Mouse (Mus musculus) limb, embryonic 12.5 days (tissue): ENCODE data around the gene Mrpl27. TPM values are rescaled to one million over a fixed set of nuclear protein-coding genes. Genes with fewer than 3 reads are reported as not detected.

Experiments
- ATAC-seq: fragments of 200-750 bp; cut with Nextera tagmentation; 2 replicates; pipeline ENCODE4 v1.8.0; 2017; ENCODE audit warnings: low read depth, moderate TSS enrichment; ENCODE audit not compliant: insufficient number of reproducible peaks, insufficient read depth, low FRiP score, low TSS enrichment
- H3K27ac ChIP-seq: fragments of 300-500 bp; sonication (generic); 2 replicates; pipeline ENCODE4 v1.5.1; 2016; ENCODE audit warnings: mild to moderate bottlenecking, moderate library complexity
- H3K27me3 ChIP-seq: fragments of 300-500 bp; sonication (generic); 2 replicates; pipeline ENCODE4 v1.6.1; 2016; ENCODE audit warnings: mild to moderate bottlenecking, moderate library complexity
- H3K36me3 ChIP-seq: fragments of 300-500 bp; sonication (generic); 2 replicates; pipeline ENCODE4 v1.6.1; 2016; ENCODE audit warnings: mild to moderate bottlenecking, moderate library complexity
- H3K4me1 ChIP-seq: fragments of 300-500 bp; sonication (generic); replicated peaks from 2 replicates; pipeline ENCODE4 v1.6.1; 2016
- H3K4me2 ChIP-seq: fragments of 300-500 bp; sonication (generic); 2 replicates; pipeline ENCODE4 v1.6.1; 2016; ENCODE audit warnings: mild to moderate bottlenecking, moderate library complexity
- H3K4me3 ChIP-seq: fragments of 300-500 bp; sonication (generic); replicated peaks from 2 replicates; pipeline ENCODE4 v1.5.1; 2016; ENCODE audit warnings: mild to moderate bottlenecking
- H3K9ac ChIP-seq: fragments of 300-500 bp; sonication (generic); replicated peaks from 2 replicates; pipeline ENCODE4 v1.6.1; 2016; ENCODE audit warnings: mild to moderate bottlenecking, moderate library complexity
- H3K9me3 ChIP-seq: fragments of 300-500 bp; sonication (generic); 2 replicates; pipeline ENCODE4 v1.6.1; 2016; ENCODE audit warnings: mild to moderate bottlenecking, moderate library complexity
- WGBS: fragments of 180-500 bp; shearing (Covaris S2); methylation state at CpG from one replicate; pipeline ENCODE4 v1.1.7; 2016; 5-methylcytosine and 5-hydroxymethylcytosine counted together
- polyA plus RNA-seq: library from polyadenylated mRNA; unstranded; fragments of >200 nt; fragmentation: Nextera tagmentation; extraction: Ambion mirVana; gene quantifications from 2 replicates; pipeline ENCODE4 v1.2.1, GENCODE M21; 2016

Mrpl27 gene
- polyA plus RNA-seq: 144 and 148 TPM in 2 replicates

DNA sequence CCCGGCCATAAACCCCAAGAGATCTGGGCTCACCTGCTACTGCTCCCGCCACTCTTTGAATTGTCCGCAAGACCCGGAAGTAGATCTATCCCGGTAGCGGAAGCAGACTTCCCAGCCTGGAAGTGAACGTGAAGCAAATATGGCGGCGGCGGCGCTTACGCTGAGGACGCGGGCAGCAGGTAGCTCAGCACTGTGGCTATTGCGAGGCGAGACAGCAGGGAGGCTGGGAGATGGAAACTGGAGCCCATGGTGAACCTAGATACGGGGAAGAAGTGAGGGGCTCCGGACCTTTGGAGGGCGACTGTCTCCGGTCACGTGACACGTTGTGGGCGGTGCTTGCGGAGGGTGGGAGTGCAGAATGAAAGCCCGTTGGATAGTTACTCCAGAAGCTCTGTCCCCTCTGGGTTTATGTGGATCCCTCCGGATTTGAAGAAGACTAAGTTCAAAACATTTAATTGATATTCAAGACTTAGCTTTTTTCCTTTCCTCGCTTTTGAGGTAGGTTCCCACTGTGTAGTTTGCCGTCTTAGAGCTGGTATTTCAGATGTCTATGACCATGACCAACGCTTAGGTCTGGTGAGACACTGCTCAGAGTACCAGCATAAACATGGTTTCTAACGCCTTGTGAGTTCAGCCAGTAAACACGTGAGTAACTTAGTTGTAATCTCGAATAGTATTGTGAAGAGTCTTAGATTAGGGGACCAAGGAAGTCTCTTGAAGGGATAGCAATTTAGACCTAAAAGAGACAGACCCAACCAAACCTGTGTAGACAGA lies at the start of gene Mrpl27, which contains the start of gene Eme1:
Mrpl27 (plus strand) TSS at position 105 of the 774 bp plus-strand sequence.
Eme1 (minus strand) TSS at position 302 of the 774 bp plus-strand sequence.
- Histone ChIP-seq H3K9me3 (no peaks in the 10 kb centered on the region), H3K36me3 (peaks cover 55% of the 10 kb centered on the region), H3K4me3 (peak within 1 kb of the TSS; percentile 70), H3K27ac (peak within 1 kb of the TSS; percentile 92), H3K27me3 (no peaks in the 10 kb centered on the region), H3K4me2 (peak within 1 kb of the TSS; percentile 66), H3K9ac (peak within 1 kb of the TSS; percentile 62), H3K4me1 (peaks cover 17% of the 10 kb centered on the region)
- WGBS: under 1% methylated on average over 32 of the region's 32 CpGs
- peak; percentile 75 for ATAC-seq

DNA sequence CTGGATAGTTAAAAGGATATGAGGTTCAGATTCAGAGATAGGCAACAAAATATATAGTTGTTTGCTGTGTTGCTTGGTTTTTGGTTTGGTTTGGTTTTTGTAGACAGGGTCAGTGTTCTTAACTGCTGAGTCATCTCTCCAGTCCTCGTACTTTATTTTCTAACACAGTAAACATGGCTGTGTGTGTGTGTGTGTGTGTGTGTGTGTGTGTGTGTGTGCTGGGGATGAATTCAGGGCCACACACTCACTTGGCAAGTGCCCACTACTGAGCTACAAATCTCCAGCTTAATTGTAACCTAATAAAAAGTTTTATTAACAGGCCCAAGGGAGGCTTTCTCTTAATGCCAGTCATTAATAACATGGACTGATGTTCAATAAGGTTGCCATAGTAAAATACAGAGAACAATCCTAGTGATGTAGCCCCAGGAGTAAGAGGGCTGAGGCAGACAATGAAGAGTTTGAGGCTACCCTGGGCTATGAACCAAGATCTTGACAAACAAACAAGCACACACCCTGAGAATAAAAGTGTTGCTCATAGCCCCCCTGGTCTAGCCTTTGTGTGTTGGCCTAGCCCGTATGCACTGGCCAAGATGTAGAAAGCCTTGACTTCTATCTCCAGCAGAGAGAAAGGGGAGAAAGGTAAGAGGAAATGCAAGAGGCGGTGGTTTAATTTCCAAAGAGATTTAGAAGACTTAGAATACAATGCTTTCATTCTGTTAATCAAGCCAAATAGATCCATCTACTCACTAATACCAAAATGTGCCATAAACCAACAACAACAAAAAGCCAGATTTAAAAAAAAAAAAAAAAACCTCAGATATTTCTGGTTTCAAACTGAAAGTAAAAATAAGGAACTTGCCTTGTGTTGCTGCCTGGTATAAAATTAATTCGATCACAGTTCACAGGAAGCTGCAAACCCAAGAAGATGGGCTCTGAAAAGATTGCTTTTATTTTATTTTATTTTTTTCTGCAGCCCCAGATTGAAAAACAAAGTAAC lies 42.5 kb upstream of the Mrpl27 start:
- H3K27me3 ChIP-seq: peaks cover 26% of the 10 kb centered on the region
- whole genome bisulfite sequencing: 69% methylated on average over 4 of the region's 4 CpGs
- no peaks in the 10 kb centered on the region for H3K9me3 ChIP-seq
- no peak for ATAC-seq
- H3K4me3 ChIP-seq: no peak overlapping the region
- H3K27ac ChIP-seq: no peak overlapping the region
- H3K9ac ChIP-seq: no peak overlapping the region
- no peaks in the 10 kb centered on the region for H3K36me3 ChIP-seq
- H3K4me2 ChIP-seq: no peak overlapping the region
- H3K4me1 ChIP-seq: peaks cover 9% of the 10 kb centered on the region; the same call in 1 of the 2 replicates

DNA sequence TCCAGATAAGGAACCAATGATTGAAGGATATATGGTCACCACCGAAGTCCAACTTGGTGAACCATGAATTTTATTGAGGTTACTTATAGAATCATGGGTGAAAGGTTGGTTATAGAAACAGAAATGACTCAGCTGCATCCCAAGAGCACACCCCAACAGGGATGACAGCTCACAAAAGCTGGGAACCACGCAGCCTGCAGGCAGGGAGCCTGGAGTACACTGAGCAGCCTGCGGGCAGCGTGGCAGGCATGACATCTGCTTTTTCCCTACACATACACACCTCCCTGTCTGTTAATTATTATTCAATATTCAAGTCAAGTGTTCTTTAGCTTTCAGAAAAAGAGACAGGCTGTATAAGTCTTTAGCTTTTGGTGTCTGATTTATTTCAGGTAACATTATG lies 39.0 kb upstream of the Mrpl27 start:
- Histone ChIP-seq H3K9ac (no peak overlapping the region), H3K27ac (no peak overlapping the region), H3K4me2 (no peak overlapping the region), H3K36me3 (no peaks in the 10 kb centered on the region), H3K4me1 (peaks cover 9% of the 10 kb centered on the region; the same call in 1 of the 2 replicates), H3K27me3 (peaks cover 25% of the 10 kb centered on the region), H3K9me3 (peaks cover 4% of the 10 kb centered on the region; the same call in 1 of the 2 replicates), H3K4me3 (no peak overlapping the region)
- WGBS: 87% methylated on average over 4 of the region's 4 CpGs
- no peak for ATAC-seq

DNA sequence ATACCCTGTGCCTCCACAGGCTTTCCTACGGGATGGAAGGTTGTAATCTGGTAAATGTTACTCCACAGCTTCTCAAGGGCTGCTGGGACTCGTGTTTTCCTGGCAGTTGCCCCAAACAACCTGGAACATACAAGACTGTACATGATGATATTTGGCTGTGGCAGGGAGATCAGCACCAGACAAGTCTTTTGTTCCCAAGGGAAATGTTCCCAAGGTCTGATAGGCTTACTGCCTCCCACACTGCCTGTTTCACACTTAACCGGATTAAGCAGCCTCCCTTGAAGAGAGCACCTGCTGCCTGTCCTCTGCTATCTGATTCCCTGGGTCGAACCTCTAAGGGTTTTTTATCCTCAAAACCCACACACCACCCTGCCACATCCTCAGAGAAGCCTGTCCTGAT lies 38.1 kb upstream of the Mrpl27 start:
- Histone ChIP-seq H3K27ac (no peak overlapping the region), H3K9ac (no peak overlapping the region), H3K4me3 (no peak overlapping the region), H3K9me3 (peaks cover 4% of the 10 kb centered on the region; the same call in 1 of the 2 replicates), H3K36me3 (no peaks in the 10 kb centered on the region), H3K4me1 (peaks cover 7% of the 10 kb centered on the region; the same call in 1 of the 2 replicates), H3K4me2 (no peak overlapping the region), H3K27me3 (peaks cover 25% of the 10 kb centered on the region)
- ATAC-seq: no peak
- WGBS: 40% methylated on average over 4 of the region's 4 CpGs

DNA sequence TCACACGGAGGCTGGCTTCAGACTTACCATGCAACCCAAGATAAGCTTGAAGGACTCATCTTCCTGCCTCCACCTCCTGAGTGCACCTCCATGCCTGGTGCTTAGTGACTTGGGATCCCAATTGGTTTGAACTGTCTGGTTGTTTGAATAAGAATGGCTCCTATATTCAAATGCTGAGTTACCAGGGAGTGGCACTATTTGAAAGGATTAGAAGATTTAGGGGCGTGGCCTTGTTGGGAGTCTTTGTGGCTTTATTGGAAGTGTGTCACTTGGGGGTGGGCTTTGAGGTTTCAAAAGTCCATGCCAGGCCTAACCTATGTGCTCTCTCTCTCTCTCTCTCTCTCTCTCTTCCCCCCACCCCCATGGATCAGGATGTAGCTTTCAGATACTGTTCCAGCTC lies 35.9 kb upstream of the Mrpl27 start:
- Histone ChIP-seq H3K4me3 (no peak overlapping the region), H3K4me1 (no peaks in the 10 kb centered on the region), H3K9ac (no peak overlapping the region), H3K36me3 (no peaks in the 10 kb centered on the region), H3K27me3 (peaks cover 25% of the 10 kb centered on the region), H3K9me3 (peaks cover 4% of the 10 kb centered on the region; the same call in 1 of the 2 replicates), H3K4me2 (no peak overlapping the region), H3K27ac (no peak overlapping the region)
- WGBS: 91% methylated on average over 2 of the region's 2 CpGs
- no peak for ATAC-seq

DNA sequence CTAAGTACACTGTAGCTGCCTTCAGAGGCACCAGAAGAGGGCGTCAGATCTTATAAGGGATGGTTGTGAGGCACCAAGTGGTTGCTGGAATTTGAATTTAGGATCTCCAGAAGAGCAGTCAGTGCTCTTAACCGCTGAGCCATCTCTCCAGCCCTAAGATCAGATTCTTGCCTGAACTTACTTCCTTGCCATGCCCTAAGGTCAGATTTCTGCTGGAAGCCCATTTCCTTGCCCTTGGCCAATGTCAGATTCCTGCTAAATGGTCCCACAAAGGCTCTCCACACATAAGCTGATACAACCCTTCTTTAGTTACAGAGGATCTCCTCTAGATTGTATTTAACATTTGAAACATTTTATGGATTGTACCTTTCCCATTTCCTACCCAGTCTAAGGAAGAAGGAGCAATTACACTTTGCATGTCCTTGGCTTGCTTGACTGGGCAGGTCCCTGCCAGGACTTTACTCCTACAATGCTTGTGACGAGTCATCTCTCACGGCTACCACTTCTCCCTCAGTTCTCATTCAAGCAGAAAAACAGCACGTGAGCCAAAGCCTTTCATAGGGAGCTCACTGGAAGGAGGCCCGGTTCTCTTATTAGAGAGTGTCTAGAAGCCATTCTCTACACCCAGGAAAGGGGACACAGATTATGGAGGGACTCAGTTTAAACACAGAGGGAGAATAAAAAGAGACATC lies 32.7 kb upstream of the Mrpl27 start:
- 65% methylated on average over 6 of the region's 6 CpGs for WGBS
- no peak overlapping the region for H3K4me3 ChIP-seq
- peaks cover 4% of the 10 kb centered on the region; the same call in 1 of the 2 replicates for H3K9me3 ChIP-seq
- no peak overlapping the region for H3K27ac ChIP-seq
- H3K36me3 ChIP-seq: no peaks in the 10 kb centered on the region
- no peaks in the 10 kb centered on the region for H3K4me1 ChIP-seq
- no peak for ATAC-seq
- H3K9ac ChIP-seq: no peak overlapping the region
- peaks cover 4% of the 10 kb centered on the region; the same call in 1 of the 2 replicates for H3K27me3 ChIP-seq
- H3K4me2 ChIP-seq: no peak overlapping the region

DNA sequence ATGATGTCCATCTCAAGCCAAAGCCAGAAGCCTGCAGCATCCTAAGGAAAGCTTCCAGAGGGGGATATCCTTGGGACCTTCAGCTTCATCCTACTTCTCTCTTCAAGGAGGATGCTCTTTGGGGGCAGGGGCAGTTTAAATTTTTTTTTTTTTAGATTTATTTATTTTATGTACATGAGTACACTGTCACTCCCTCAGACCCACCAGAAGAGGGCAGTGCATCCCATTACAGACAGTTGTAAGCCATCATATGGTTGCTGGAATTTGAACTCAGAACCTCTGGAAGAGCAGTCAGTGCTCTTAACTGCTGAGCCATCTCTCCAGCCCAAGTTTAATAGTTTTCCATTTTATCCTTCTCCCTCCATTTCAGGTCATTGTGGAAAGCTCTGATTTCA lies 32.1 kb upstream of the Mrpl27 start:
- H3K9me3 ChIP-seq: peaks cover 4% of the 10 kb centered on the region; the same call in 1 of the 2 replicates
- no peak overlapping the region for H3K4me3 ChIP-seq
- H3K4me1 ChIP-seq: no peaks in the 10 kb centered on the region
- no peak overlapping the region for H3K4me2 ChIP-seq
- no peaks in the 10 kb centered on the region for H3K36me3 ChIP-seq
- no peak overlapping the region for H3K27ac ChIP-seq
- no peak overlapping the region for H3K9ac ChIP-seq
- H3K27me3 ChIP-seq: no peaks in the 10 kb centered on the region; the same call in 1 of the 2 replicates
- ATAC-seq: no peak

DNA sequence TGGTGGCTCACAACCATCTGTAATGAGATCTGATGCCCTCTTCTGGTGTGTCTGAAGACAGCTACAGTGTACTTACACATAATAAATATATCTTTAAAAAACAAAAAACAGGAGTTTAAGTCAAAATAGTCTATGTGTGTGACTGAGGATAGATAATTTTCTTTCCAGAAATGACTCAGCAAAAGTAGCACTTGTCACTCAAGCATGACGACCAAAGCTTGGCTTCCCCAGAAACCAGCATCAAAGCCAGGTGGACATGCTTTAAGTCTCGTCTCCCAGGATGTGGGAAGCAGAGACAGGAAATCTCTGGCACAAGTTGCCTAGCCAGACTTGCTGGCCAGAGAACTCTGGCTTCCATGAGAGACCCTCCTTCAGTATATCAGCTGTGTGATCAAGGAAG lies 31.4 kb upstream of the Mrpl27 start:
- H3K4me3 ChIP-seq: no peak overlapping the region
- ATAC-seq: no peak
- no peaks in the 10 kb centered on the region for H3K36me3 ChIP-seq
- H3K4me1 ChIP-seq: no peaks in the 10 kb centered on the region
- peaks cover 4% of the 10 kb centered on the region; the same call in 1 of the 2 replicates for H3K9me3 ChIP-seq
- no peak overlapping the region for H3K9ac ChIP-seq
- H3K4me2 ChIP-seq: no peak overlapping the region
- 72% methylated on average over 2 of the region's 2 CpGs for WGBS
- H3K27ac ChIP-seq: no peak overlapping the region
- no peaks in the 10 kb centered on the region for H3K27me3 ChIP-seq

DNA sequence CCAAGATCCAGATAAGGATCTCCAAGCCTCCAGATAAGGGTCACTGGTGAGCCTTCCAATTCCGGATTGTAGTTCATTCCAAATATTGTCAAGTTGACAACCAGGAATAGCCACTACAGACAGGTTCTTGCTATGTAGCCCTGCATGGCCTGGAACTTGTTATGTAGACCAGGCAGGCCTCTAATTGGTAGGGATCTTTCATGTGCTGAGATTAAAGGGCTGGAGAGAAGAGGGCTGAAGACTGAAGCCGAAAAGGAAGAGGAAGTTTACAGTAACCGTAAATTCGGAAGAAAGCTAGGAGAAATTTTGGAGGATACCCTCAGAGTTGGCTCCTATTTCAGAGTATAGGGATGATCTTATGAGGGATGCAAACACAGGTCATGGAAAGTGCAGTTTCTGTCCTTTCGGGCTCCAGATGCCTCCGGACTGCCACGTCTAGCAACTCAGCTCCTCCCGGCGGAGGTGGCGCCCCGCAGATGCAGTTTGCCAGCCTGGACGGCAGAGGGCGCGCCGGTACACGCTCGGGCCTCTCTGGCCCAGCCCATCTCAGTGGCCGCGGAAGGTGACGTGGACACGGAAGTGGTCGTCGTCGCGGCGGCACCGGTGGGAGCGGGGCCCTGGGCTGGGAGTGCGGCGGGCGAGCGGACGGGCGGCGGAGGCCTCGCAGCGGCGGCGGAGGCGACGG lies 24.2 kb upstream of the Mrpl27 start, which contains the start of gene Lrrc59:
Lrrc59 (plus strand) TSS at position 569 of the 685 bp plus-strand sequence.
- Histone ChIP-seq H3K27ac (peak within 1 kb of the TSS; percentile 56), H3K4me1 (peaks cover 12% of the 10 kb centered on the region), H3K36me3 (peaks cover 28% of the 10 kb centered on the region), H3K4me2 (peak within 1 kb of the TSS; percentile 86), H3K27me3 (no peaks in the 10 kb centered on the region), H3K9ac (peak within 1 kb of the TSS; percentile 82), H3K9me3 (no peaks in the 10 kb centered on the region), H3K4me3 (peak within 1 kb of the TSS; percentile 88)
- ATAC-seq: peak; percentile 97
- whole genome bisulfite sequencing: 4% methylated on average over 41 of the region's 41 CpGs

DNA sequence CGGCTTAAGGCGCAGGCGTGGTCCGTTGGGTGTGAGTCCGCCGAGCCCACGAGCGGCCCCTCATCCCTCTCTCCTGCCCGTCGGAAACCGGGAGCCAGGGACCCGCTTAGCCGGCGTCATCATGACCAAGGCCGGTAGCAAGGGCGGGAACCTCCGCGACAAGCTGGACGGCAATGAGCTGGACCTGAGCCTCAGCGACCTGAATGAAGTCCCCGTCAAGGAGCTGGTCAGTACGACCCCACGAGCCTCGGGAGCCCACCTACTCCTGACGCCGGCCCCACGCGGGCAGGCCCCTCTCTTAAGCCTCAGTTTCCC lies 23.7 kb upstream of the Mrpl27 start:
- 0% methylated on average over 28 of the region's 28 CpGs for WGBS
- H3K4me3 ChIP-seq: peak overlapping the region; percentile 88
- peak; percentile 59; the same call in 1 of the 2 replicates for ATAC-seq
- peaks cover 12% of the 10 kb centered on the region for H3K4me1 ChIP-seq
- H3K9me3 ChIP-seq: no peaks in the 10 kb centered on the region
- H3K27me3 ChIP-seq: no peaks in the 10 kb centered on the region
- H3K36me3 ChIP-seq: peaks cover 33% of the 10 kb centered on the region
- peak overlapping the region; percentile 56 for H3K27ac ChIP-seq
- H3K9ac ChIP-seq: peak overlapping the region; percentile 82
- H3K4me2 ChIP-seq: peak overlapping the region; percentile 86
